Mouse (Mus musculus) G1E (cell line): ENCODE results near the gene Stag3.

Experiments
- CTCF ChIP-seq: IDR thresholded peaks from 2 replicates; pipeline ENCODE4 v1.5.1; 2012; ENCODE audit warnings: low read depth, low read length, inconsistent platforms, mixed read lengths
- GATA2 ChIP-seq: IDR thresholded peaks from 2 replicates; pipeline ENCODE4 v1.6.1; 2012; ENCODE audit warnings: low read depth, low read length, inconsistent platforms, borderline replicate concordance
- POLR2AphosphoS5 ChIP-seq: IDR thresholded peaks from 2 replicates; pipeline ENCODE4 v1.6.1; 2012; ENCODE audit warnings: low read depth, low read length, inconsistent platforms; ENCODE audit not compliant: insufficient replicate concordance

DNA sequence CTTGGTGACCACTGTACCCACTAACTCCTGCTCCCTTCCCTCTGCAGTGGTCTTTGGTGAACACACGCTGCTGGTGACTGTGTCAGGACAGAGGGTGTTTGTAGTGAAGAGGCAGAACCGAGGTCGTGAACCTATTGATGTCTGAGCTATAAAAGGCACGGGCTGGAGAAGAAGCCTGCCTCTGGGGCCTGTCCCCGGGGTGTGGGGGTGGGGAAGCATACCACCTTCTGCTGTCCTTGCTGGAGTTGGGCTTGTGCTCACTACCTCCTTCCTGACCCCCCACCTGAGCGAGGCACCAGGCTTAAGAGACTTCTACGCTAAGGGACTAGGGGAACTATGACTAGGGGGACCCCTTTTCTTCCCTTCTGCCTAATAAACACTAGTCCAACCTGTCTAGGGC is 21.0 kb upstream of the Stag3 start:
- TF ChIP-seq CTCF (no peak), POLR2AphosphoS5 (no peak), GATA2 (no peak)
